Mouse (Mus musculus) B cell, adult 2 months (primary cell): Measurements from ENCODE around the gene Brca2.

Source experiments
- DNase-seq, 2 experiments: peaks; one replicate each; pipeline ENCODE4 v3.0.0; 2022

Brca2 gene

GRCm38 (mm10) chr5:150599301-150600294 is 77.2 kb downstream of the Brca2 start:
- DNase-seq: peak; percentile 25 to 27

GRCm38 (mm10) chr5:150600554-150601440 is 78.4 kb downstream of the Brca2 start:
- peak; percentile 55 to 60 for DNase-seq

- DNase-seq: no peak
Measured at GRCm38 (mm10) chr5:150601441-150602230, 79.2 kb downstream of the Brca2 start.

- no peak for DNase-seq
Measured at GRCm38 (mm10) chr5:150606131-150606530, 83.7 kb downstream of the Brca2 start.

- DNase-seq: no peak
Measured at GRCm38 (mm10) chr5:150607631-150608030, 85.2 kb downstream of the Brca2 start.

GRCm38 (mm10) chr5:150611136-150611535 is 88.7 kb downstream of the Brca2 start:
- DNase-seq: no peak

- DNase-seq: peak; percentile 52 to 58
Measured at GRCm38 (mm10) chr5:150611697-150612096, 89.3 kb downstream of the Brca2 start.

GRCm38 (mm10) chr5:150614054-150614453 is 91.6 kb downstream of the Brca2 start:
- no peak for DNase-seq

- no peak for DNase-seq
Measured at GRCm38 (mm10) chr5:150616216-150616615, 93.8 kb downstream of the Brca2 start.

GRCm38 (mm10) chr5:150616731-150617130 is 94.3 kb downstream of the Brca2 start:
- DNase-seq: no peak

- no peak for DNase-seq
Measured at GRCm38 (mm10) chr5:150618599-150619355, 96.3 kb downstream of the Brca2 start.
